Mouse (Mus musculus) neutrophil, adult 59 days (primary cell): ENCODE data around the gene Depp1. TPM values are rescaled to one million over a fixed set of nuclear protein-coding genes. Genes with fewer than 3 reads are reported as not detected.

Experiments used
- total RNA-seq, 2 experiments: library from RNA; stranded (reverse); gene quantifications; 1 replicate in 1 of 2; 2 replicates in 1 of 2; pipeline ENCODE4 v1.2.4; 2023

Depp1 gene
- total RNA-seq, result under 1 TPM; 0.44 to 0.57 TPM

GRCm38 (mm10) chr6:116650406-116650805 is at the start of gene Depp1:
TSS of gene Depp1 (plus strand) at chr6:116650609.

DNA sequence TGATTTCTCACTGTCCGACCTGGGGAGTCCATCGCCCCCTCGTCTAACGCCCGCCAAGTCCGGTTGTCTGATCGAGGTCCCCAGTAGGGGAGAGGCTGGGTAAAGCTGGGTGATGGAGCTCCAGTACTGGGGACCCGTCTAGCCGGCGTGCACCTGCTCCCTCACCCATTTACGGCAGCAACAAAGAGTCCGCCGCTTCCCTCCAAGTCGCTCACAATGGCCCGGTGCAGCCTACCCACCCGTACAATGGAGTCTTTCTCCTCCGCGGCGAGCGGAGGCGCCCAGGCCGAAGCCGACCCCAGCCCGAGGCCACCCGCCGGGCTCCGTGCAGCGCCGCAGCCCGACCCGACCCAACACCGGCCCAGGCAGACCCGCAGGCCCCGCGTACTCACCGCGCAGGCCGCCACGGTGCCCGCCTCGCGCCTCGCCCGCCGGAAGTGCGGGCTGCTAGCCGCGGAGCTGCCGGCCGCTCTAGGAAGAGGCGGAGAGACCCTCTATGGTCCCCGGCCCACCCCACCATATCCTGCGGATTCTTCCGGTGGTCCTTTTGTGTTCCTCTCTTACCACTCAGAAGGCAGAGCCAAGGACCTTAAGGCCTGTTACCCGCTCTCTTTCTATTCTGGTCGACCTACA is 21.8 kb upstream of the Depp1 start, which contains the start of gene Zfp422:
Zfp422 (minus strand) TSS at position 461 of the 633 bp plus-strand sequence.

GRCm38 (mm10) chr6:116673471-116674282 is 23.3 kb downstream of the Depp1 start, which contains the start of gene Rassf4:
TSS of gene Rassf4 (minus strand) at chr6:116673952.

Other genes starting within 250 kb of the Depp1 start
- gene Alox5, start 189.4 kb upstream of the Depp1 start, total RNA-seq, result 100 to 1,000 TPM; 259 to 311 TPM
- not detected for gene Olfr211, start 161.5 kb upstream of the Depp1 start, total RNA-seq
- gene Olfr212, start 144.1 kb upstream of the Depp1 start, total RNA-seq, result under 1 TPM in 1 of 2 experiments, not detected in 1; 0.18 TPM
- gene Olfr213, start 112.2 kb upstream of the Depp1 start, total RNA-seq, result not detected
- gene Gm5580, start 99.5 kb upstream of the Depp1 start, total RNA-seq, result 1 to 10 TPM; 1.6 to 2.1 TPM
- not detected for gene Olfr214, start 96.4 kb upstream of the Depp1 start, total RNA-seq
- gene Olfr215, start 66.4 kb upstream of the Depp1 start, total RNA-seq, result not detected
- gene Zfp422, start 21.6 kb upstream of the Depp1 start, total RNA-seq, result 10 to 100 TPM; 13.6 to 14.9 TPM
- 100 to 1,000 TPM in 1 of 2 experiments, 10 to 100 TPM in 1; 89.9 to 139 TPM for gene Rassf4, start 23.3 kb downstream of the Depp1 start, total RNA-seq
- gene Tmem72, start 66.3 kb downstream of the Depp1 start, total RNA-seq, result under 1 TPM; 0.11 to 0.20 TPM